Mouse (Mus musculus): ENCODE measurements around the gene Wdr86. TPM values are rescaled to one million over a fixed set of nuclear protein-coding genes. Genes with fewer than 3 reads are reported as not detected.
A peak's percentile ranks its signal among the peaks of the same experiment; 100 is the strongest.

The Wdr86 gene
- polyA plus RNA-seq, 1 experiment from 2014 or later: 69.7 TPM

- H3K4me3 ChIP-seq: peak overlapping the region; percentile 53
- no peaks in the 10 kb centered on the region for H3K36me3 ChIP-seq
- peak; percentile 30 for ATAC-seq (ENCODE audit: insufficient number of reproducible peaks, insufficient read depth, low FRiP score, low TSS enrichment)
- no peaks in the 10 kb centered on the region for H3K9me3 ChIP-seq
- H3K27ac ChIP-seq: peak overlapping the region; percentile 89
- no peaks in the 10 kb centered on the region for H3K27me3 ChIP-seq
- H3K9ac ChIP-seq: peak overlapping the region; percentile 74
- WGBS: 1% methylated on average over 57 of the region's 59 CpGs
- peaks cover 45% of the 10 kb centered on the region for H3K4me1 ChIP-seq
- peak overlapping the region; percentile 84 for H3K4me2 ChIP-seq (replicated peaks)
Measured at GRCm38 (mm10) chr5:24750321-24751304, 20.1 kb upstream of the Wdr86 start.

DNA sequence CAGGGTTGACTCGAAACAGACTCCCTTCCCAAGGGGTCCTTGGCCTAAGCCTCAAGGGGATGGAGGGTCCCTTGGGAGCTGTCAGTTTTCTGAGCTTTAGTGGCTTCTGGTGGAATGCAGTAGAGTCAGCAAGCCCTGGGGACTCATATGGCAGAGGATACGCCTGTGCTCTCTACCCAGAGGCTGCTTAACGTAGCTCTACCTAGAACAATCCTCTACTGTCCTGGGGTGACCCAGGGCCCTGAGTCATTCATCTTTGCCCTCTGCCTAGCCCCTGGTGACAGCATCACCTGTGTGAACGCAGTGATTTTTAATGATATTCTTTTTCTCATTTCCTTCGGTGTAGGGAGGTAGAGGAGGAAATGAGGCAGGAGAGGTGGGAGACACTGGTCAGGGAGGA is 19.2 kb upstream of the Wdr86 start:
- H3K4me1 ChIP-seq: peaks cover 38% of the 10 kb centered on the region
- no peaks in the 10 kb centered on the region for H3K27me3 ChIP-seq
- H3K9ac ChIP-seq: no peak overlapping the region; the same call in 1 of the 2 replicates
- 51% methylated on average over 5 of the region's 5 CpGs for WGBS
- no peaks in the 10 kb centered on the region for H3K9me3 ChIP-seq
- peak overlapping the region; percentile 84 for H3K4me2 ChIP-seq (replicated peaks)
- no peaks in the 10 kb centered on the region for H3K36me3 ChIP-seq
- H3K27ac ChIP-seq: peak overlapping the region; percentile 78
- no peak for ATAC-seq (ENCODE audit: insufficient number of reproducible peaks, insufficient read depth, low FRiP score, low TSS enrichment)
- peak overlapping the region; percentile 53 for H3K4me3 ChIP-seq

- 9% methylated on average over 6 of the region's 6 CpGs for WGBS
- no peak overlapping the region for H3K27ac ChIP-seq
- peaks cover 33% of the 10 kb centered on the region for H3K4me1 ChIP-seq
- H3K9me3 ChIP-seq: no peaks in the 10 kb centered on the region
- H3K9ac ChIP-seq: no peak overlapping the region
- no peak overlapping the region for H3K4me2 ChIP-seq (replicated peaks)
- no peaks in the 10 kb centered on the region for H3K36me3 ChIP-seq
- no peak overlapping the region for H3K4me3 ChIP-seq
- no peaks in the 10 kb centered on the region for H3K27me3 ChIP-seq
- no peak for ATAC-seq (ENCODE audit: insufficient number of reproducible peaks, insufficient read depth, low FRiP score, low TSS enrichment)
Measured at GRCm38 (mm10) chr5:24747533-24747932, 17.0 kb upstream of the Wdr86 start.

GRCm38 (mm10) chr5:24743956-24744355 is 13.4 kb upstream of the Wdr86 start:
- no peak for ATAC-seq (ENCODE audit: insufficient number of reproducible peaks, insufficient read depth, low FRiP score, low TSS enrichment)
- no peak overlapping the region for H3K27ac ChIP-seq
- H3K4me3 ChIP-seq: no peak overlapping the region
- no peak overlapping the region for H3K9ac ChIP-seq
- no peaks in the 10 kb centered on the region for H3K27me3 ChIP-seq
- H3K4me1 ChIP-seq: peaks cover 27% of the 10 kb centered on the region
- no peak overlapping the region for H3K4me2 ChIP-seq (replicated peaks)
- no peaks in the 10 kb centered on the region for H3K36me3 ChIP-seq
- H3K9me3 ChIP-seq: no peaks in the 10 kb centered on the region
- 93% methylated on average over 10 of the region's 10 CpGs for WGBS

- Histone ChIP-seq H3K4me2 (replicated peaks) (no peak overlapping the region), H3K9me3 (no peaks in the 10 kb centered on the region), H3K4me1 (peaks cover 17% of the 10 kb centered on the region; the same call in 1 of the 2 replicates), H3K4me3 (no peak overlapping the region), H3K27me3 (no peaks in the 10 kb centered on the region), H3K9ac (no peak overlapping the region), H3K36me3 (no peaks in the 10 kb centered on the region), H3K27ac (peak overlapping the region; percentile 86)
- 35% methylated on average over 15 of the region's 15 CpGs for WGBS
- ATAC-seq (ENCODE audit: insufficient number of reproducible peaks, insufficient read depth, low FRiP score, low TSS enrichment): peak; percentile 87
Measured at GRCm38 (mm10) chr5:24741172-24741885, 10.8 kb upstream of the Wdr86 start.

GRCm38 (mm10) chr5:24739141-24739753 is 8.7 kb upstream of the Wdr86 start:
- Histone ChIP-seq H3K4me2 (replicated peaks) (no peak overlapping the region), H3K27me3 (no peaks in the 10 kb centered on the region), H3K9ac (no peak overlapping the region), H3K27ac (no peak overlapping the region), H3K36me3 (no peaks in the 10 kb centered on the region), H3K4me3 (no peak overlapping the region), H3K9me3 (no peaks in the 10 kb centered on the region), H3K4me1 (peaks cover 17% of the 10 kb centered on the region; the same call in 1 of the 2 replicates)
- 59% methylated on average over 15 of the region's 15 CpGs for WGBS
- no peak for ATAC-seq (ENCODE audit: insufficient number of reproducible peaks, insufficient read depth, low FRiP score, low TSS enrichment)

DNA sequence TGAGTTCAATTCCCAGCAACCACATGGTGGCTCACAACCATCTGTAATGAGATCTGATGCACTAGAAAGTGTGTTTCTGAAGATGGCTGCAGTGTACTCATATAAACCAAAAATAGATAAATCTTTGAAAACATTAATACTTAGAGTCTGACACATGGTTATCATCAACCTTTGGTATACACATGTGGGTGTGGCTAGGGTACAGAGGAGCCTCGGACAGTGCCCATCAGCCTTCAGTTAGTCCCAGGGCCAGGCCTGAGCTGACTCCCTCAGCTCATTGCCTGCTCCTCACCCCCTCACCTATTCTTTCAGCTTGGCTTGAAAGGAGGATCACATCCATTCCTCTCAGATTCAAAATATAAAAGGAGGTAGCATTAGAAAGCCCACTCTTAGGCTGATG is 8.0 kb upstream of the Wdr86 start:
- ATAC-seq (ENCODE audit: insufficient number of reproducible peaks, insufficient read depth, low FRiP score, low TSS enrichment): no peak

DNA sequence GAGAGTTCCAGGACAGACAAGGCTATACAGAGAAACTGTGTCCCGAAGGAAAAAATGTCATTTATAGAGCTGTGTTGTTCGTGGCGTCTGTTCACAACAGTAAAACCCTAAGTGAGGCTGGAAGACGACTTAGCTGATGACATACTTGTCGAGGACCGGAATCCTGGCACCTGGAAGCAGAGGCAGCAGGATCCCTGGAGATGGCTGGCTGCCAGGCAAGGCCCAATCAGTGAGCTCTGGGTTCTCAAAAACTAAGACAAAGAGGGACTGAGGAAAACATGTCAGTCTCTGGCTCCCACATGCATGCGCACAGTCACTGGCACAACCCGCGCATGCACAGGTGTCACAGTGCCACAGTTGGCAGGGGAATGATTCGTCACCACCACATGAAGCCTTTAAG is 7.1 kb upstream of the Wdr86 start:
- 93% methylated on average over 10 of the region's 10 CpGs for WGBS
- Histone ChIP-seq H3K36me3 (no peaks in the 10 kb centered on the region), H3K27ac (no peak overlapping the region), H3K4me2 (replicated peaks) (no peak overlapping the region), H3K27me3 (no peaks in the 10 kb centered on the region), H3K9ac (no peak overlapping the region), H3K9me3 (no peaks in the 10 kb centered on the region), H3K4me3 (no peak overlapping the region), H3K4me1 (peaks cover 31% of the 10 kb centered on the region)
- ATAC-seq (ENCODE audit: insufficient number of reproducible peaks, insufficient read depth, low FRiP score, low TSS enrichment): no peak

More for the DNA sequence above, 8.0 kb upstream of the Wdr86 start:
- no peak overlapping the region for H3K4me3 ChIP-seq
- no peaks in the 10 kb centered on the region for H3K9me3 ChIP-seq
- H3K27me3 ChIP-seq: no peaks in the 10 kb centered on the region
- no peaks in the 10 kb centered on the region for H3K36me3 ChIP-seq
- H3K4me2 ChIP-seq (replicated peaks): no peak overlapping the region
- peaks cover 22% of the 10 kb centered on the region for H3K4me1 ChIP-seq
- no peak overlapping the region for H3K27ac ChIP-seq
- H3K9ac ChIP-seq: no peak overlapping the region
- WGBS: 68% methylated on average over 1 of the region's 1 CpGs

DNA sequence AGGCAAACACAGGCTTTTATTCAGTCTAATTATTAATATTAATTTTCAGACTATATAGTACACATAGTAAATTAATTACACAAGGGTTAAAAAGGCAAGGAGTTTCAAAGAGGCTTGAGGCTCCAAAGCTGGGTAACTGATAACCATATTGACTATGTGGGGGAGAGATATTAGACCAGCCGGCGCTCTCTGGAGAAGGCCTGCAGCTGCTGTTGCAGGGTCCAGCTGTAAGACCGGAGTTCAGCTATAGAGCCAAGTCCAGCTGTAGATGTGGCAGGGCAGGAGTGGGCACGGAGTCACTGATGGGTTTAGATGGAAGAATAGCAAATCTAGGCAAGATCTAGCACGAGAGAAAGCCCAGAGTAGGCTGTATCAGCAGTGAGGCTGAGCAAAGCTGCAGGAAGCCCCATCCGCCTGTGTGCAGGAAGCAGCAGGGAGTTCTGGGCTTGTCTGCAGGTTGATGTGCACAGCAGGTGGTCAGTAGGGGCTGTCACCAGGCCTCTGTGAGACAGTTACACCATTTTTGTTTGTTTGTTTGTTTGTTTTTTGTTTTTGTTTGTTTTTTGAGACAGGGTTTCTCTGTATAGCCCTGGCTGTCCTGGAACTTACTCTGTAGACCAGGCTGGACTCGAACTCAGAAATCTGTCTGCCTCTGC is 3.4 kb upstream of the Wdr86 start:
- no peak overlapping the region for H3K4me2 ChIP-seq (replicated peaks)
- H3K4me3 ChIP-seq: no peak overlapping the region
- no peaks in the 10 kb centered on the region for H3K9me3 ChIP-seq
- ATAC-seq (ENCODE audit: insufficient number of reproducible peaks, insufficient read depth, low FRiP score, low TSS enrichment): no peak
- WGBS: 55% methylated on average over 7 of the region's 7 CpGs
- peak overlapping the region; percentile 70; the same call in 1 of the 2 replicates for H3K27ac ChIP-seq
- no peak overlapping the region for H3K9ac ChIP-seq
- H3K4me1 ChIP-seq: peaks cover 32% of the 10 kb centered on the region
- no peaks in the 10 kb centered on the region for H3K27me3 ChIP-seq
- no peaks in the 10 kb centered on the region for H3K36me3 ChIP-seq

GRCm38 (mm10) chr5:24733134-24733533 is 2.6 kb upstream of the Wdr86 start:
- no peaks in the 10 kb centered on the region for H3K9me3 ChIP-seq
- peaks cover 37% of the 10 kb centered on the region for H3K4me1 ChIP-seq
- H3K4me2 ChIP-seq (replicated peaks): peak overlapping the region; percentile 19
- peak overlapping the region; percentile 92 for H3K27ac ChIP-seq
- ATAC-seq (ENCODE audit: insufficient number of reproducible peaks, insufficient read depth, low FRiP score, low TSS enrichment): 0 out of 2 replicates have a peak, but pooled peaks have one; percentile 48
- under 1% methylated on average over 8 of the region's 8 CpGs for WGBS
- H3K9ac ChIP-seq: peak overlapping the region; percentile 25; the same call in 1 of the 2 replicates
- H3K27me3 ChIP-seq: no peaks in the 10 kb centered on the region
- no peak overlapping the region for H3K4me3 ChIP-seq
- 0 out of 2 replicates have a peak, but pooled peaks cover 1% of the 10 kb centered on the region for H3K36me3 ChIP-seq

DNA sequence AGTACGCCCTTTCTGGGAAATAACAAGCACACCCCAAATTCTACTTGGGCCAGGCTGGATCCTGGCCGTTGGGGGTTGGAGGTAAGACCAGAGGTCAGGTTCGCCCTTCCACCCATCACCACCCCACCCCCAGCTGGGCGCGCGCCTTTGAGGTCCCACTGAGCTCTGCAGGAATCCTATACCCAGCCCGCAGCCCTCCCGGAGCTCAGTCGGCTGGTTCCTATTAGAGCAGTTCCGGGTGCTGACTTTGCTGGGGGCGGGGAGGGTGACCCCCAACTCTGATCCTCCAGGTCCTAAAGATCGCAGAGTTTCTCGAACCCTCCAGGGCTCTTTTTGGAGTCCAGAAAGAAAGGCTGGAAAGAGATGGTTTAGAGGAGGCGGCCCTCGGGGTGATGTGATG is 459 bp upstream of the Wdr86 start:
- Histone ChIP-seq H3K9me3 (no peaks in the 10 kb centered on the region), H3K9ac (peak overlapping the region; percentile 95), H3K36me3 (peaks cover 10% of the 10 kb centered on the region), H3K4me3 (peak overlapping the region; percentile 87), H3K27ac (peak overlapping the region; percentile 92), H3K27me3 (no peaks in the 10 kb centered on the region), H3K4me2 (replicated peaks) (peak overlapping the region; percentile 89), H3K4me1 (peaks cover 47% of the 10 kb centered on the region)
- ATAC-seq (ENCODE audit: insufficient number of reproducible peaks, insufficient read depth, low FRiP score, low TSS enrichment): peak; percentile 84
- under 1% methylated on average over 15 of the region's 15 CpGs for WGBS

All from embryonic facial prominence, embryonic 12.5 days (tissue).